Mouse (Mus musculus) heart, embryonic 12.5 days (tissue): ENCODE data around the gene 4930402H24Rik. TPM values are rescaled to one million over a fixed set of nuclear protein-coding genes. Genes with fewer than 3 reads are reported as not detected.

ENCODE experiments used
- ATAC-seq: fragments of 200-750 bp; cut with Nextera tagmentation; 2 replicates; pipeline ENCODE4 v1.8.0; 2017; ENCODE audit warnings: moderate TSS enrichment, moderate library complexity; ENCODE audit not compliant: insufficient number of reproducible peaks, low FRiP score
- H3K27ac ChIP-seq: fragments of 300-500 bp; sonication (generic); 2 replicates; pipeline ENCODE4 v1.5.1; 2016; ENCODE audit warnings: mild to moderate bottlenecking, moderate library complexity; ENCODE audit not compliant: poor library complexity, severe bottlenecking
- H3K27me3 ChIP-seq: fragments of 300-500 bp; sonication (generic); replicated peaks from 2 replicates; pipeline ENCODE4 v1.6.1; 2016; ENCODE audit warnings: mild to moderate bottlenecking, moderate library complexity
- H3K36me3 ChIP-seq: fragments of 300-500 bp; sonication (generic); 2 replicates; pipeline ENCODE4 v1.6.1; 2016; ENCODE audit warnings: mild to moderate bottlenecking, moderate library complexity
- H3K4me1 ChIP-seq: fragments of 300-500 bp; sonication (generic); replicated peaks from 2 replicates; pipeline ENCODE4 v1.6.1; 2016; ENCODE audit warnings: mild to moderate bottlenecking
- H3K4me2 ChIP-seq: fragments of 300-500 bp; sonication (generic); 2 replicates; pipeline ENCODE4 v1.6.1; 2016; ENCODE audit warnings: mild to moderate bottlenecking, moderate library complexity
- H3K4me3 ChIP-seq: fragments of 300-500 bp; sonication (generic); 2 replicates; pipeline ENCODE4 v1.5.1; 2016; ENCODE audit warnings: mild to moderate bottlenecking
- H3K9ac ChIP-seq: fragments of 300-500 bp; sonication (generic); 2 replicates; pipeline ENCODE4 v1.6.1; 2016; ENCODE audit warnings: mild to moderate bottlenecking, moderate library complexity
- H3K9me3 ChIP-seq: fragments of 300-500 bp; sonication (generic); replicated peaks from 2 replicates; pipeline ENCODE4 v1.6.1; 2016; ENCODE audit warnings: mild to moderate bottlenecking, moderate library complexity
- WGBS: fragments of 180-500 bp; shearing (Covaris S2); methylation state at CpG from one replicate; pipeline ENCODE4 v1.1.7; 2016; 5-methylcytosine and 5-hydroxymethylcytosine counted together
- polyA plus RNA-seq: library from polyadenylated mRNA; unstranded; fragments of >200 nt; fragmentation: Nextera tagmentation; extraction: Ambion mirVana; gene quantifications from 2 replicates; pipeline ENCODE4 v1.2.1, GENCODE M21; 2016

The 4930402H24Rik gene
- polyA plus RNA-seq, 1 experiment from 2014 or later: 61.1 TPM

- Histone ChIP-seq H3K9me3 (no peaks in the 10 kb centered on the region), H3K9ac (no peak overlapping the region), H3K4me1 (0 out of 2 replicates have a peak, but pooled peaks cover 8% of the 10 kb centered on the region), H3K27ac (no peak overlapping the region), H3K4me2 (no peak overlapping the region), H3K36me3 (no peaks in the 10 kb centered on the region), H3K4me3 (no peak overlapping the region), H3K27me3 (no peaks in the 10 kb centered on the region)
- no peak for ATAC-seq
- WGBS: 76% methylated on average over 9 of the region's 9 CpGs
These were observed 54.6 kb downstream of the 4930402H24Rik start for GRCm38 (mm10) chr2:130851363-130852246.

- Histone ChIP-seq H3K9me3 (no peaks in the 10 kb centered on the region), H3K36me3 (no peaks in the 10 kb centered on the region), H3K27ac (no peak overlapping the region), H3K4me2 (no peak overlapping the region), H3K9ac (no peak overlapping the region), H3K27me3 (no peaks in the 10 kb centered on the region), H3K4me3 (no peak overlapping the region), H3K4me1 (peaks cover 8% of the 10 kb centered on the region)
- WGBS: 49% methylated on average over 4 of the region's 4 CpGs
- ATAC-seq: no peak
These were observed 56.5 kb downstream of the 4930402H24Rik start for GRCm38 (mm10) chr2:130849688-130850087.

- no peaks in the 10 kb centered on the region for H3K9me3 ChIP-seq
- H3K4me2 ChIP-seq: no peak overlapping the region
- H3K36me3 ChIP-seq: no peaks in the 10 kb centered on the region
- H3K4me1 ChIP-seq: peaks cover 22% of the 10 kb centered on the region
- no peak overlapping the region for H3K9ac ChIP-seq
- no peak overlapping the region for H3K4me3 ChIP-seq
- ATAC-seq: no peak
- H3K27ac ChIP-seq: no peak overlapping the region
- no peaks in the 10 kb centered on the region for H3K27me3 ChIP-seq
- 81% methylated on average over 4 of the region's 4 CpGs for WGBS
These were observed 57.9 kb downstream of the 4930402H24Rik start for GRCm38 (mm10) chr2:130848313-130848712.

GRCm38 (mm10) chr2:130843623-130844022, 62.6 kb downstream of the 4930402H24Rik start:
- WGBS: 4% methylated on average over 2 of the region's 2 CpGs
- Histone ChIP-seq H3K9me3 (no peaks in the 10 kb centered on the region), H3K27me3 (no peaks in the 10 kb centered on the region), H3K4me3 (no peak overlapping the region), H3K4me1 (peaks cover 26% of the 10 kb centered on the region), H3K36me3 (no peaks in the 10 kb centered on the region), H3K4me2 (0 out of 2 replicates have a peak overlapping the region, but pooled peaks have one; percentile 4), H3K27ac (peak overlapping the region; percentile 74), H3K9ac (no peak overlapping the region)
- no peak for ATAC-seq

- no peak overlapping the region for H3K4me2 ChIP-seq
- peaks cover 18% of the 10 kb centered on the region for H3K36me3 ChIP-seq
- H3K27me3 ChIP-seq: no peaks in the 10 kb centered on the region
- no peak overlapping the region for H3K27ac ChIP-seq
- no peak overlapping the region for H3K9ac ChIP-seq
- H3K9me3 ChIP-seq: no peaks in the 10 kb centered on the region
- no peak for ATAC-seq
- 13% methylated on average over 4 of the region's 4 CpGs for WGBS
- H3K4me3 ChIP-seq: no peak overlapping the region
- H3K4me1 ChIP-seq: peaks cover 39% of the 10 kb centered on the region
These were observed 65.4 kb downstream of the 4930402H24Rik start for GRCm38 (mm10) chr2:130840846-130841245.

DNA sequence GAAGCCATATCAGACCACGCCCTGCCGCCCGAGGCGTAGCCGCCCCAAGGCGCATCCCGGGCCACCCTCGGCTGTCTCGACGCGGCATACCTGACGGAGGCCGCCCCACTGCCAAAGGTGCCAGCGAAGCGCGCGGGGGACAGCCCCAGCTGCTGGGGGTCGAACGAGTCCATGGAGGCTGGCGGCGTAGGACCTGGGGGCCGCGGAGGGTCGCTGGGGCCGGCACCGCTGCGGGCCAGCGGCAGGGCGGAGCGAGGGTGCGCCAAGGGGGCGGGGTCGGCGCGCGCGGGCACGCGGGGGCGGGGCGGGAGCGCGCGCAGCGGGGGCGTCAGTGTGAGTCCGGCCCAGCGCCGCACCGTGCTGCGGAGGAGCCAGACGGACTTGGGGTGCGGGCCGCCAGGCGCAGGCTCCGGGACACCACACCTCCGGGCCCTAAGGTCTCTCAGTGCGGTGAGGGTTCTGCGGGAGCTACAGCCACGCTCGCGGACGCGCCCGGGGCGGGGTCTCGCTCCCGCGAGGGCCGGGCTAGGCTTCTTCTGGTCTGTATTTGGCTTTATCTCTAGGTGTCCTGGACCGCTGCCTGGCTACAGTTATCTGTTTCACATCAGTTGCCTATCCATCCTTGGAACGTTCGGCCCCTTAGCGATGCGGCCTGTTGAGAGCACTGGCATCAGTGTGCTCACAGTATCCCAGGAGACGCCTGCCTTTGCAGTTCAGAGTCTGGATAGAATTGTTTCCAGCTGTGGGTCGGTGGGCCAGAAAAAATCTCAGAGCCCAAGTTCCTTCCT, 66.1 kb downstream of the 4930402H24Rik start:
- Histone ChIP-seq H3K27ac (peak overlapping the region; percentile 94), H3K27me3 (no peaks in the 10 kb centered on the region), H3K4me1 (peaks cover 39% of the 10 kb centered on the region), H3K9ac (peak overlapping the region; percentile 96), H3K4me3 (peak overlapping the region; percentile 77), H3K36me3 (peaks cover 24% of the 10 kb centered on the region), H3K4me2 (peak overlapping the region; percentile 70), H3K9me3 (no peaks in the 10 kb centered on the region)
- under 1% methylated on average over 76 of the region's 77 CpGs for WGBS
- peak; percentile 93 for ATAC-seq

DNA sequence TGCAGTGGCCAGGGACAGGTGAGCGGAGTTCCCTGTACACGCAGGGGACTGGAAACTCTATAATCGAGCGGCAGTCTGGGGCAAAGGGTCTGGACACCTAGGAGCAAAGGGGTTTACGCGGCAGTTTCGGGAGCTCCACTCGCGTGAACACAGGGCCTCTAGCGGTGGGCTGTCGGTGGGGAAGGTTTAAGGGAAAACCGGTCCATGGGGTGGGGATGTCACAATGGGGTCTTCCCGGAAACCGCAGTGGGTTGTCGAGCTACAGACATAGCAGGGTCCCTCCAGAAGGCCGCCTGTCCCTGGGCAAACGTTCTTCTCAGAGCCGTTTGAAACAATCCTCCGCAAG, 66.7 kb downstream of the 4930402H24Rik start:
- no peaks in the 10 kb centered on the region for H3K9me3 ChIP-seq
- peak overlapping the region; percentile 96 for H3K9ac ChIP-seq
- H3K4me1 ChIP-seq: peaks cover 36% of the 10 kb centered on the region
- H3K4me3 ChIP-seq: peak overlapping the region; percentile 77
- H3K36me3 ChIP-seq: peaks cover 29% of the 10 kb centered on the region
- peak; percentile 29 for ATAC-seq
- no peaks in the 10 kb centered on the region for H3K27me3 ChIP-seq
- under 1% methylated on average over 19 of the region's 19 CpGs for WGBS
- peak overlapping the region; percentile 70 for H3K4me2 ChIP-seq
- H3K27ac ChIP-seq: peak overlapping the region; percentile 94

DNA sequence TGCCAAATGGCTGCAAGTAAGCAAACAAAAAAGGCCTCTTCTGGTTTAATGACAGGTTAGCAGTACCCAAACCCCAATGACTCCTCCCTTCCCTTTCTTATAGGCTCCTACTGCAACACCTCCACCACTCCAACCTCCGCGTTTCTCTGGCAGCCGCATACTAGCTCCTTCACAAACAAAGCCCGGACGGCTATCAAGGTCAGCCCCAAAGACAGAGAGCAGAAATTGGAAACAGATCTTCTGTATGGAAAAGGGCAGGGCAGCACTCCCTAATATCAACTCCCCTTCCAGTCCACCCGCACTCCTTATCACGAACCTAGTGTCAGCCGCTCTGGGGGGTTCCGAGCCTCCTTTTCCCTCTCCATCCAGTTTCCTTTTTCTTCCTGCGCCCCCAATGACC, 67.1 kb downstream of the 4930402H24Rik start:
- peak overlapping the region; percentile 96 for H3K9ac ChIP-seq
- 1% methylated on average over 10 of the region's 10 CpGs for WGBS
- no peaks in the 10 kb centered on the region for H3K27me3 ChIP-seq
- no peak for ATAC-seq
- H3K4me2 ChIP-seq: peak overlapping the region; percentile 70
- H3K36me3 ChIP-seq: peaks cover 30% of the 10 kb centered on the region
- peaks cover 32% of the 10 kb centered on the region for H3K4me1 ChIP-seq
- H3K9me3 ChIP-seq: no peaks in the 10 kb centered on the region
- H3K27ac ChIP-seq: peak overlapping the region; percentile 94
- peak overlapping the region; percentile 77 for H3K4me3 ChIP-seq

- Histone ChIP-seq H3K27ac (peak overlapping the region; percentile 72), H3K4me2 (peak overlapping the region; percentile 70), H3K4me1 (peaks cover 23% of the 10 kb centered on the region), H3K27me3 (no peaks in the 10 kb centered on the region), H3K36me3 (peaks cover 30% of the 10 kb centered on the region), H3K9ac (peak overlapping the region; percentile 96; the same call in 1 of the 2 replicates), H3K4me3 (peak overlapping the region; percentile 77), H3K9me3 (no peaks in the 10 kb centered on the region)
- 62% methylated on average over 1 of the region's 1 CpGs for WGBS
- ATAC-seq: no peak
These were observed 68.1 kb downstream of the 4930402H24Rik start for GRCm38 (mm10) chr2:130838131-130838530.

- H3K27ac ChIP-seq: no peak overlapping the region
These were observed 72.5 kb downstream of the 4930402H24Rik start for GRCm38 (mm10) chr2:130833699-130834098.

GRCm38 (mm10) chr2:130832582-130832981, 73.6 kb downstream of the 4930402H24Rik start:
- Histone ChIP-seq H3K27ac (no peak overlapping the region), H3K9me3 (no peaks in the 10 kb centered on the region), H3K27me3 (no peaks in the 10 kb centered on the region), H3K4me3 (no peak overlapping the region), H3K4me1 (peaks cover 13% of the 10 kb centered on the region), H3K36me3 (peaks cover 56% of the 10 kb centered on the region), H3K9ac (no peak overlapping the region), H3K4me2 (no peak overlapping the region)
- ATAC-seq: 0 out of 2 replicates have a peak, but pooled peaks have one; percentile 54
- 45% methylated on average over 1 of the region's 1 CpGs for WGBS

More at GRCm38 (mm10) chr2:130833699-130834098, 72.5 kb downstream of the 4930402H24Rik start:
- peaks cover 57% of the 10 kb centered on the region for H3K36me3 ChIP-seq
- H3K4me1 ChIP-seq: peaks cover 22% of the 10 kb centered on the region
- no peak overlapping the region for H3K9ac ChIP-seq
- 80% methylated on average over 3 of the region's 3 CpGs for WGBS
- H3K4me3 ChIP-seq: no peak overlapping the region
- no peak overlapping the region for H3K4me2 ChIP-seq
- H3K27me3 ChIP-seq: no peaks in the 10 kb centered on the region
- no peak for ATAC-seq
- no peaks in the 10 kb centered on the region for H3K9me3 ChIP-seq
